Mouse (Mus musculus) liver, embryonic 14.5 days (tissue): ENCODE measurements at regions not wholly inside any gene's neighbourhood (a gene's known extent, or its start where the extent isn't known, plus 50 kb on each side); places are given as distances from the start of the nearest gene placed in this dataset.

Experiments
- ATAC-seq: fragments of 200-750 bp; cut with Nextera tagmentation; 2 replicates; pipeline ENCODE4 v1.8.0; 2017; ENCODE audit warnings: moderate number of reproducible peaks, mild to moderate bottlenecking, moderate library complexity; ENCODE audit not compliant: insufficient read depth
- DNase-seq, 3 experiments: peaks; one replicate each; pipeline ENCODE4 v3.0.0-alpha.2; 2012 to 2013; ENCODE audit warnings: low read depth in 3 of 3, low spot score in 3 of 3
- H3K27ac ChIP-seq: fragments of 300-500 bp; sonication (generic); 2 replicates; pipeline ENCODE4 v1.5.1; 2014; ENCODE audit warnings: moderate library complexity, mild to moderate bottlenecking, control low read depth, inconsistent platforms
- H3K27me3 ChIP-seq: fragments of 300-500 bp; sonication (generic); 2 replicates; pipeline ENCODE4 v1.6.1; 2014; ENCODE audit warnings: mild to moderate bottlenecking, low read length, moderate library complexity; ENCODE audit not compliant: control insufficient read depth, insufficient read depth
- H3K36me3 ChIP-seq: fragments of 300-500 bp; sonication (generic); replicated peaks from 2 replicates; pipeline ENCODE4 v1.6.1; 2014; ENCODE audit warnings: low read depth; ENCODE audit not compliant: control insufficient read depth, insufficient read depth
- H3K4me1 ChIP-seq, 2 experiments: fragments of 200-500 bp in 1 of 2; fragments of 300-500 bp in 1 of 2; sonication (generic) in 1 of 2; replicated peaks; 2 replicates each; pipeline ENCODE4 v1.6.1; 2012 to 2014; ENCODE audit warnings: antibody characterized with exemption in 1 of 2, inconsistent platforms in 1 of 2, low read length in 1 of 2; ENCODE audit not compliant: control insufficient read depth in 2 of 2, insufficient read depth in 2 of 2
- H3K4me2 ChIP-seq: fragments of 300-500 bp; sonication (generic); 2 replicates; pipeline ENCODE4 v1.6.1; 2014; ENCODE audit warnings: low read depth, mild to moderate bottlenecking, control low read depth, moderate library complexity
- H3K4me3 ChIP-seq, 2 experiments: fragments of 200-500 bp in 1 of 2; fragments of 300-500 bp in 1 of 2; sonication (generic) in 1 of 2; 2 replicates each; pipeline ENCODE4 v1.5.1; 2012 to 2014; ENCODE audit warnings: low read depth in 2 of 2, low read length in 2 of 2, mild to moderate bottlenecking in 2 of 2, control low read depth in 1 of 2, inconsistent platforms in 1 of 2, moderate library complexity in 1 of 2; ENCODE audit not compliant: insufficient read depth in 1 of 2
- H3K9ac ChIP-seq: fragments of 300-500 bp; sonication (generic); replicated peaks from 2 replicates; pipeline ENCODE4 v1.6.1; 2014; ENCODE audit warnings: mild to moderate bottlenecking, control low read depth, moderate library complexity
- H3K9me3 ChIP-seq: fragments of 300-500 bp; sonication (generic); 2 replicates; pipeline ENCODE4 v1.6.1; 2016; ENCODE audit warnings: low read length, mixed read lengths; ENCODE audit not compliant: control insufficient read depth
- CTCF ChIP-seq: IDR thresholded peaks from 2 replicates; pipeline ENCODE4 v1.5.1; 2016; ENCODE audit warnings: antibody characterized with exemption, low read depth, control low read depth
- EP300 ChIP-seq: IDR thresholded peaks from 2 replicates; pipeline ENCODE4 v1.6.1; 2016; ENCODE audit warnings: antibody characterized with exemption, low read depth
- WGBS: fragments of 180-500 bp; shearing (Covaris S2); extraction: QIAGEN DNeasy Blood & Tissue Kit; methylation state at CpG from one replicate; pipeline ENCODE4 v1.1.7; 2014; ENCODE audit not compliant: insufficient replicate concordance; 5-methylcytosine and 5-hydroxymethylcytosine counted together

- Histone ChIP-seq H3K4me3 (no peak overlapping the region), H3K4me2 (no peak overlapping the region), H3K27ac (no peak overlapping the region), H3K27me3 (no peaks in the 10 kb centered on the region), H3K4me1 (no peaks in the 10 kb centered on the region), H3K9ac (no peak overlapping the region), H3K36me3 (no peaks in the 10 kb centered on the region), H3K9me3 (no peaks in the 10 kb centered on the region)
- DNase-seq (no peak), ATAC-seq (no peak)
- WGBS, result 69% methylated on average over 5 of the region's 5 CpGs
- TF ChIP-seq CTCF, result no peak
- TF ChIP-seq EP300, result no peak
These were observed 82.2 kb downstream of the Il20rb start for GRCm38 (mm10) chr9:100404426-100404825.

DNA sequence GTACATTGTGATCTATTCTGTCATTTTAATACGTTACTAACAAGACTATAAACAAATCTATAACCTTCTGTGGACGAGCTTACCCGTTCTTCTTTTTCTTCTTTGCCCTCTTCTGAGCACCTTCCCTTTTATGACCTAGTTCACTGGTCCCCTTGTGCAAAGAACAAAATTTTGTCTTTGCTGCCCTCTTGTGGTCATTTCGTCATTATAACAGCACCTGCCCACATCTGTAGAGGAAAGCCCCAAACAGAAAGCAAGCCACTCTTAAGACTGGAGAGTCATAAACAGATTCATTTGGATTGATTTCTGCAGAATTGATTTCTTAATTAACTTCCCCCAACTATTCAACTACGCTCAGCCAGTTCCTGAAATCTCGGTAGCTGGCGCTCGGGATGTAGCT, 86.2 kb downstream of the Il20rb start:
- H3K27ac ChIP-seq, result no peak overlapping the region
- no peak overlapping the region for H3K4me3 ChIP-seq
- H3K9me3 ChIP-seq, result no peaks in the 10 kb centered on the region
- DNase-seq (peak; percentile 9 to 28 (median 26)), ATAC-seq (no peak)
- WGBS, result 15% methylated on average over 8 of the region's 8 CpGs
- no peak for TF ChIP-seq EP300
- TF ChIP-seq CTCF, result peak; percentile 56; the same call in 1 of the 2 replicates
- no peaks in the 10 kb centered on the region for H3K27me3 ChIP-seq
- H3K4me1 ChIP-seq, result no peaks in the 10 kb centered on the region
- H3K36me3 ChIP-seq, result no peaks in the 10 kb centered on the region
- no peak overlapping the region for H3K4me2 ChIP-seq
- H3K9ac ChIP-seq, result no peak overlapping the region

DNA sequence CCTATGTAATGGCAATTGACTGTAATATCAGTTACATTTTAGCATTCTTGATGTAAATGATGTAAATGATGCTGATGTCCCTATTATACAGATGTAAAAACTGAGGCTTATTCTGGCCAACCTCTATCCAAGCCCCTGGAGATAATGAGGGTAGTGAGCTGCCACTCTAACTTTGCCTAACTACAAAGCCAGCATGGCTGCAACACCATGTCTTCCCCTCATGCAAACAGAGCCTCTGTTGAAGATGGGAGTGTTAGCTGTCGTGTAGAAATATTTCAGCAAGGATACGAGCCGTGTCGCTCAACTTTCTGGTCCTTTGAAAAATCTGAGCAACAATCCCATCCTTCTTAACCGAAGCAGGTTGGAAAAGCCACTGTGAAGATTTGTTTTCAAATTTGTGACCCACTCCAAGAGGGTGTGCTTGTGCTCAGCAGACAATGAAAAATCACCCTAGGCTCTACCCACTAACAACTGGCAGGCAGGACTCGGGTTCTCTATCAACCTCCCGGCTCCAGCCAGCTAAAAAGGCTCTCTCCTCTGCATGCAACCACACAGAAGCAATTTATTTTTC, 90.2 kb downstream of the Il20rb start:
- H3K27ac ChIP-seq, result no peak overlapping the region

GRCm38 (mm10) chr9:100395711-100396110, 90.9 kb downstream of the Il20rb start:
- Histone ChIP-seq H3K27me3 (no peaks in the 10 kb centered on the region), H3K4me2 (no peak overlapping the region), H3K4me3 (no peak overlapping the region), H3K36me3 (no peaks in the 10 kb centered on the region), H3K9me3 (no peaks in the 10 kb centered on the region), H3K4me1 (no peaks in the 10 kb centered on the region), H3K9ac (no peak overlapping the region), H3K27ac (no peak overlapping the region)
- ATAC-seq (no peak), DNase-seq (peak; percentile 4 to 20 (median 17))
- WGBS, result 3% methylated on average over 5 of the region's 5 CpGs
- TF ChIP-seq EP300 (no peak), CTCF (peak; percentile 96)

More for the DNA sequence above, 90.2 kb downstream of the Il20rb start:
- no peak for TF ChIP-seq EP300
- TF ChIP-seq CTCF, result no peak
- H3K4me2 ChIP-seq, result no peak overlapping the region
- no peaks in the 10 kb centered on the region for H3K9me3 ChIP-seq
- 67% methylated on average over 7 of the region's 7 CpGs for WGBS
- H3K27me3 ChIP-seq, result no peaks in the 10 kb centered on the region
- ATAC-seq, result no peak
- H3K9ac ChIP-seq, result no peak overlapping the region
- H3K4me3 ChIP-seq, result no peak overlapping the region
- DNase-seq, result no peak
- no peaks in the 10 kb centered on the region for H3K4me1 ChIP-seq
- no peaks in the 10 kb centered on the region for H3K36me3 ChIP-seq

DNA sequence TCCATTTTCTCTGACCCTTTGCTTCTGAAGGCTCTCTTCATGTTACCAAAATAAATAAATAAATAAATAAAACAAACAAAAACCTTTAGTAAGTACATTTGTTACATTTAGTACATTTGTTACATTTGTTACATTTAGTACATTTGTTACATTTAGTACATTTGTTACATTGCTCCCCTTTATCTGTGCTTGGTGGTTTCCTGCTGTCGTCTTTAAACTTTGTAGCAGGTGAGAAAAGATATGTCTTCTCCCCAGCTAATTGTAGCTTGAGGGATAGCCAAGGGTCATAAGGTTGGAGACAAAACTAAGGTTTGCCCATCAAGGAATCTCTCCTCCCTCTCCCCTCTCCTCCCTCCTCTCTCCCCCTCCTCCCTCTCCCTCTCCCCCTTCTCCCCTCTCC, 92.0 kb downstream of the Il20rb start:
- no peak overlapping the region for H3K27ac ChIP-seq

More for the DNA sequence above, 92.0 kb downstream of the Il20rb start:
- Histone ChIP-seq H3K9me3 (no peaks in the 10 kb centered on the region), H3K9ac (no peak overlapping the region), H3K4me3 (no peak overlapping the region), H3K4me1 (no peaks in the 10 kb centered on the region), H3K36me3 (no peaks in the 10 kb centered on the region), H3K27me3 (no peaks in the 10 kb centered on the region), H3K4me2 (no peak overlapping the region)
- DNase-seq (no peak), ATAC-seq (no peak)
- no peak for TF ChIP-seq EP300
- TF ChIP-seq CTCF, result no peak
- WGBS, result 9% methylated on average over 1 of the region's 1 CpGs
